Mouse (Mus musculus) hindbrain, embryonic 10.5 days (tissue): ENCODE results near the gene Tmem63a. TPM values are rescaled to one million over a fixed set of nuclear protein-coding genes. Genes with fewer than 3 reads are reported as not detected.

Experiments
- DNase-seq: peaks from one replicate; pipeline ENCODE4 v3.0.0-alpha.2; 2017; ENCODE audit warnings: low spot score
- H3K27ac ChIP-seq: fragments of 300-500 bp; sonication (generic); 2 replicates; pipeline ENCODE4 v1.5.1; 2016; ENCODE audit warnings: mild to moderate bottlenecking, moderate library complexity
- H3K27me3 ChIP-seq: fragments of 300-500 bp; sonication (generic); 2 replicates; pipeline ENCODE4 v1.6.1; 2016; ENCODE audit warnings: mild to moderate bottlenecking; ENCODE audit not compliant: poor library complexity, insufficient read depth, severe bottlenecking
- H3K36me3 ChIP-seq: fragments of 300-500 bp; sonication (generic); 2 replicates; pipeline ENCODE4 v1.6.1; 2016; ENCODE audit warnings: mild to moderate bottlenecking, moderate library complexity
- H3K4me1 ChIP-seq: fragments of 300-500 bp; sonication (generic); replicated peaks from 2 replicates; pipeline ENCODE4 v1.6.1; 2016; ENCODE audit warnings: mild to moderate bottlenecking
- H3K4me3 ChIP-seq: fragments of 300-500 bp; sonication (generic); 2 replicates; pipeline ENCODE4 v1.5.1; 2016; ENCODE audit warnings: mild to moderate bottlenecking, moderate library complexity
- H3K9me3 ChIP-seq: fragments of 300-500 bp; sonication (generic); 2 replicates; pipeline ENCODE4 v1.6.1; 2016; ENCODE audit warnings: mild to moderate bottlenecking, moderate library complexity
- WGBS: fragments of 180-500 bp; shearing (Covaris S2); methylation state at CpG from one replicate; pipeline ENCODE4 v1.1.7; 2016; 5-methylcytosine and 5-hydroxymethylcytosine counted together
- polyA plus RNA-seq: library from polyadenylated mRNA; unstranded; fragments of >200 nt; fragmentation: Nextera tagmentation; extraction: Ambion mirVana; gene quantifications from 2 replicates; pipeline ENCODE4 v1.2.1, GENCODE M21; 2016

Tmem63a gene
- polyA plus RNA-seq, 1 experiment from 2014 or later, result 3.4 TPM

DNA sequence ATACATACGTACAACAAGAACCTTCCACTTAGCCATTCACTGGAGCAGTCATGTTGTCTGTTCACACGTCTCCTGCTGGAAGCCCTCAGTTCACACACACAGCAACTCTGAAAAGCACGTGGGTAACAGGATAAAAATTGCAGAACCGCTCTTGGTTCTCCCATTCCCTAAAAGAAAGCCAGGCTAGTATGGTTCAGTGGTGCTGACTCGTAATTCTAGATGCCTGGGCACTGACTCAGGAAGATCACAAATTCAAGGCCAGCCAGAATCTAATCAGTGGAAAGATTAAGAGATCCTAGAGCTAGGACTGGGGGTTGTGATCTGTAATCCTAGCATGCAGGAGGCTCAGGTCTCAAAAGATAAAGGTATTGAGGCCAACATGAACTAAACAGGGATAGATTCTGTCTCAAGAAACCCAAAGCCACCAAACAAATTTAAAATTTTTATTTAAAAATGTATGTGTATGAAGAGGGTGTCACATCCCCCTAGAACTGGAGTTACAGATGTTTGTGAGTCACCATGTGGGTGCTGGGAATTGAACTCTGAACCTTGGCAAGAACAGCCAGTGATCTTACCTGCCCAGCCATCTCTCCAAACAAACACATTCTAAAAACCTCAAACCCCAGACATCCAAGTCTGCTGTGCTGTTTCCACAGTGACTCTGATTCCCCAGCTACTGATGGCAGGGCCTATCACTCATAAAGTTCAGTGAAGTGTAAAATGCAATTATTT is 78.8 kb downstream of the Tmem63a start, which contains the start of gene Ephx1:
Ephx1 (minus strand) TSS at position 149 of the 732 bp plus-strand sequence.
- H3K36me3 ChIP-seq, result no peaks in the 10 kb centered on the region
- H3K9me3 ChIP-seq, result no peaks in the 10 kb centered on the region
- peaks cover 18% of the 10 kb centered on the region for H3K4me1 ChIP-seq
- no peak within 1 kb of the TSS for H3K27ac ChIP-seq
- WGBS, result 63% methylated on average over 5 of the region's 5 CpGs
- no peak for DNase-seq
- H3K27me3 ChIP-seq, result peaks cover 21% of the 10 kb centered on the region
- no peak within 1 kb of the TSS for H3K4me3 ChIP-seq

DNA sequence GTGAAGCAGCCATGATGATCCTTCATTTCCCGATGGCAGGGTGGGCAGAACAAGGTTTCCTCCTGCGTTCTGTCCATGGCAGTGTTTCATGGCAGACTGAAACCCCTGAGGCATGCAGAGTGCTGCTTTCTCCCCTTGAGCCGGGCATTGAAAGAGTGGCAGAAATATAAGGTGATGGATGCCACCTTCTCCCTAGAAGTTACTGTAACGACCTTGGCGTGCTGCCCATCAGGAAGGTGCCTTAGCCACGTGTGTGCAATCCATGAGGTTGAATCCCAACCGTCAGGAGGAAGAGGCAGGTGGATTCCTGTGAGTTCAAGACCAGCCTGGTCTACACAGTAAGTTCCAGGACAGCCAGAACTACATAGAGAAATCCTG is 79.3 kb downstream of the Tmem63a start:
- Histone ChIP-seq H3K4me1 (peaks cover 12% of the 10 kb centered on the region), H3K9me3 (no peaks in the 10 kb centered on the region), H3K27ac (no peak overlapping the region), H3K27me3 (peaks cover 17% of the 10 kb centered on the region; the same call in 1 of the 2 replicates), H3K36me3 (no peaks in the 10 kb centered on the region), H3K4me3 (no peak overlapping the region)
- no peak for DNase-seq
- 76% methylated on average over 7 of the region's 7 CpGs for WGBS

DNA sequence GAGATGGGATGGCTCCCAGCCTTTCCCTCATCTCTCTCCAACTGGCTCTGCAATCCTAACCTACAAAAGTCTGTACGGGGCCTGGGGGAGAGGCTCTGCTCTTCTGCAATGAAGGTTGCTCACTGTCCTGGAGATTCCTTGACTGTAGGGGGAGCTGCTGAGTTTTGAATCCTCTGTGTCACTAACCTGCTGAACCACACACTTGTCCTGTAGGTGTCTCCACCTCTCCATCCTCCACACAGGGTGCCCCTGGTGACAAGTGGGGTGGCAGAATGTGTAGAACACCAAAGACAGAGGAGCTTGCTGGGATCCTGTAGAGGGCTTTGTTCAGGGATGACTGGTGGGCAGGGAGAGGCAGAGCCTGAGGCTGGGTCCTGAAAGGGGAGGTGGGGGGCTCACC is 80.1 kb downstream of the Tmem63a start:
- WGBS, result 31% methylated on average over 1 of the region's 1 CpGs
- H3K27me3 ChIP-seq, result peaks cover 11% of the 10 kb centered on the region; the same call in 1 of the 2 replicates
- H3K4me1 ChIP-seq, result peaks cover 4% of the 10 kb centered on the region
- no peak overlapping the region for H3K27ac ChIP-seq
- no peaks in the 10 kb centered on the region for H3K36me3 ChIP-seq
- H3K9me3 ChIP-seq, result no peaks in the 10 kb centered on the region
- peak; percentile 36 for DNase-seq
- H3K4me3 ChIP-seq, result no peak overlapping the region

Other genes with a start within 250 kb of the Tmem63a start
- gene Mixl1, start 245.3 kb upstream of the Tmem63a start, polyA plus RNA-seq, result 0.14 TPM in 1 of 2 replicates, not detected in the other
- 15.1 and 16.5 TPM in 2 replicates for gene Acbd3, start 216.3 kb upstream of the Tmem63a start, polyA plus RNA-seq
- gene H3f3a, start 128.4 kb upstream of the Tmem63a start, polyA plus RNA-seq, result 2,706 and 3,181 TPM in 2 replicates
- 33.8 and 40.1 TPM in 2 replicates for gene Sde2, start 91.2 kb upstream of the Tmem63a start, polyA plus RNA-seq
- gene Lefty2, start 49.2 kb upstream of the Tmem63a start, polyA plus RNA-seq, result 0.13 TPM in 1 of 2 replicates, not detected in the other
- gene Pycr2, start 38.1 kb upstream of the Tmem63a start, polyA plus RNA-seq, result 125 and 138 TPM in 2 replicates
- gene Lefty1, start 7.3 kb upstream of the Tmem63a start, polyA plus RNA-seq, result 0.71 and 0.78 TPM in 2 replicates
- 0.86 and 1.5 TPM in 2 replicates for gene Ephx1, start 78.6 kb downstream of the Tmem63a start, polyA plus RNA-seq
- gene 9130409I23Rik, start 108.9 kb downstream of the Tmem63a start, polyA plus RNA-seq, result not detected in 2 replicates
- 30.2 and 42.2 TPM in 2 replicates for gene Nvl, start 201.9 kb downstream of the Tmem63a start, polyA plus RNA-seq
- gene Cnih4, start 202.3 kb downstream of the Tmem63a start, polyA plus RNA-seq, result 104 and 129 TPM in 2 replicates